Mouse (Mus musculus) liver, adult 2 months (tissue): ENCODE data around the gene Gm10160. TPM values are rescaled to one million over a fixed set of nuclear protein-coding genes. Genes with fewer than 3 reads are reported as not detected.
"Not testable (repeated sequence)": the region's sequence is repeated elsewhere in the genome, so short reads cannot be mapped to it uniquely, and the experiment has no call there.

Experiments used
- DNase-seq: peaks from one replicate; pipeline ENCODE4 v3.0.0-alpha.2; 2011; ENCODE audit warnings: low read depth, low spot score; ENCODE audit errors: extremely low read depth
- H3K27ac ChIP-seq: fragments of 200-500 bp; replicated peaks from 2 replicates; pipeline ENCODE4 v1.5.1; 2012; ENCODE audit warnings: low read depth, mild to moderate bottlenecking, control low read depth, inconsistent platforms, low read length; ENCODE audit not compliant: insufficient read depth
- H3K27me3 ChIP-seq: fragments of 200-500 bp; 2 replicates; pipeline ENCODE4 v1.6.1; 2012; ENCODE audit warnings: mild to moderate bottlenecking, moderate library complexity, low read length, inconsistent platforms; ENCODE audit not compliant: control insufficient read depth, insufficient read depth
- H3K36me3 ChIP-seq: fragments of 200-500 bp; 2 replicates; pipeline ENCODE4 v1.6.1; 2012; ENCODE audit warnings: low read length, inconsistent platforms; ENCODE audit not compliant: control insufficient read depth, insufficient read depth
- H3K4me1 ChIP-seq: fragments of 200-500 bp; 2 replicates; pipeline ENCODE4 v1.6.1; 2011; ENCODE audit warnings: low read length; ENCODE audit not compliant: control insufficient read depth, insufficient read depth
- H3K4me3 ChIP-seq: fragments of 200-500 bp; 2 replicates; pipeline ENCODE4 v1.5.1; 2011; ENCODE audit warnings: low read depth, mild to moderate bottlenecking, control low read depth, low read length, moderate library complexity; ENCODE audit not compliant: insufficient read depth
- H3K79me2 ChIP-seq: fragments of 200-500 bp; 2 replicates; pipeline ENCODE4 v1.6.1; 2012; ENCODE audit warnings: inconsistent platforms, mild to moderate bottlenecking, low read length, moderate library complexity; ENCODE audit not compliant: control insufficient read depth, insufficient read depth
- H3K9ac ChIP-seq: fragments of 200-500 bp; 2 replicates; pipeline ENCODE4 v1.6.1; 2012; ENCODE audit warnings: low read depth, mild to moderate bottlenecking, control low read depth, inconsistent platforms, low read length
- CTCF ChIP-seq: fragments of 200-500 bp; IDR thresholded peaks from 2 replicates; pipeline ENCODE4 v1.5.1; 2011; ENCODE audit warnings: low read depth, low read length, control low read depth
- POLR2A ChIP-seq: fragments of 200-500 bp; IDR thresholded peaks from 2 replicates; pipeline ENCODE4 v1.6.1; 2011; ENCODE audit warnings: low read length, control low read depth; ENCODE audit not compliant: insufficient read depth; ENCODE audit errors: extremely low read depth
- WGBS: fragments of 180-500 bp; shearing (Covaris S2); methylation state at CpG from one replicate; pipeline ENCODE4 v1.1.7; 2018; 5-methylcytosine and 5-hydroxymethylcytosine counted together
- polyA plus RNA-seq: library from polyadenylated mRNA; depleted of rRNA; stranded (reverse); fragments of >200 nt; gene quantifications from 2 replicates; pipeline ENCODE4 v1.2.3, GENCODE M21; 2012
- total RNA-seq: library from RNA; depleted of rRNA; stranded (reverse); fragments of >200 nt; gene quantifications from 2 replicates; pipeline ENCODE4 v1.2.3, GENCODE M21; 2014

Gm10160 gene
- total and polyA plus RNA-seq, 2 experiments: not detected

DNA sequence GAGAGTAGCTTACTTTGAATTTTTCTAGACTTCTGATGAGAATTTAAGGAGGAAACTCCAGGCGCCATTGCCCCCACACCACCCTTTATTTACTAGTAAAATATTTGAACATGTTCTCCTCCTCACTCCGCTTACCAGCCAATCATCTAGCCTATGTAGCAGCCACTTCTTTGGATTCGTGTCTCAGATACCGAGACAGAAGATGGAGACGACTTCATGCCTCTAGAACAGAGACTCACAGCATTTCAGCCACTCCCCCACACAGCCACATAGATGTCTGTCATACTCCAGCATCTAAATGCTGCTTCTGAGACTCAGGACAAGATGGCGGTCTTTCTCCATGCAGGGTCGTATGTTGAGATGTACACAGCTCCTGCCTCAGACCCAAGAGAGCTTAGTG is 13.5 kb downstream of the Gm10160 start:
- Histone ChIP-seq H3K4me1 (peaks cover 5% of the 10 kb centered on the region; the same call in 1 of the 2 replicates), H3K79me2 (no peaks in the 10 kb centered on the region), H3K27me3 (no peaks in the 10 kb centered on the region), H3K27ac (no peak overlapping the region), H3K36me3 (no peaks in the 10 kb centered on the region), H3K9ac (no peak overlapping the region), H3K4me3 (no peak overlapping the region)
- 81% methylated on average over 7 of the region's 7 CpGs for WGBS
- TF ChIP-seq POLR2A: no peak
- no peak for TF ChIP-seq CTCF
- DNase-seq: no peak

DNA sequence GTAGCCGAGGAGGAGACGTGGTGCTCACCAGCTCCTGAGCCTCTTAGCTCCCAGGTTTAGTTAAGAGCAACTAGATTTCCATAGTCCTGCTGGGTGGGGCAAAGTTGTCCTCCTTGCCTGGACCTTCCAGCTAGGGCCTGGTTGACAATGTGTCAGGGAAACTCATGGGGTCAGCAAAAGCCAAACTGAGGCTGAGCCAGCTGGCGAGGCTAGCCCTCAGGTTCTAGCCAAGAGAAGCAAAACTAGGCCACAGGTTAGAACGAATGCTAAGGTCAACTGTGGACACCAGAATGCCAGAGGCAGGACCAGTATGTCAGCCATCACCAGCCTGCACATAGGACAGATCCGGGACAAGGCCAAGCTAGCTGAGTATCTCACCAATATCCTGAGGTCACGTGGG is 14.2 kb downstream of the Gm10160 start:
- Histone ChIP-seq H3K27ac (no peak overlapping the region), H3K4me1 (peaks cover 5% of the 10 kb centered on the region; the same call in 1 of the 2 replicates), H3K4me3 (no peak overlapping the region), H3K9ac (no peak overlapping the region), H3K36me3 (no peaks in the 10 kb centered on the region), H3K27me3 (no peaks in the 10 kb centered on the region), H3K79me2 (no peaks in the 10 kb centered on the region)
- TF ChIP-seq POLR2A: no peak
- DNase-seq: peak; percentile 82
- WGBS: 38% methylated on average over 6 of the region's 6 CpGs

DNA sequence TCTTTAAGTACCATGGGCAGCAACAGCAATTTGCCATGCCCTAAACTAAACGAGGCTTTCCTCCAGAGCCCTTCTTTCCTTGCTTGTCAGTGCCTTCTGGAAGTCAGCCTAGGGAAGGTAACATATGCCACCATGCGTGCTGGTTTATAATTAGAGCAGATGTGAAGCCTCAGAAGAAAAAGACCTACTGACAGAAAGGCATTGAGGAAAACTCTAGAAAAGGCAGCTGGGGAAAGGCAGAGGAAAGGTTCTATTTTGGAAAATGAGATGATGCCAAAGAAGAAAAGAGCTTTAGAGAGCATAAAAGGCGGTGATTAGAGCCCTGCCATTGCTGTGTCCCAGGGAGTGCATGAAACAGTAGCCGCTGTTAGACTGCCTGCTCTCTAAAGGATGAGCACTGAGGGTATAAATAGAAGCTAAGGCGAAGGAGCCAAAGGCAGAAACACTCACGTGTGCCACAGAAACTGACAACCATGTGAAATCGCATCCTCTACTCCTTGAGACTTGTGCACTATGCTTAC is 14.9 kb downstream of the Gm10160 start:
- TF ChIP-seq POLR2A (no peak), CTCF (no peak)
- no peak for DNase-seq
- 81% methylated on average over 7 of the region's 7 CpGs for WGBS
- no peak overlapping the region for H3K4me3 ChIP-seq
- no peak overlapping the region for H3K9ac ChIP-seq
- H3K27ac ChIP-seq: no peak overlapping the region
- H3K27me3 ChIP-seq: no peaks in the 10 kb centered on the region
- no peaks in the 10 kb centered on the region for H3K79me2 ChIP-seq
- H3K4me1 ChIP-seq: peaks cover 5% of the 10 kb centered on the region; the same call in 1 of the 2 replicates
- H3K36me3 ChIP-seq: no peaks in the 10 kb centered on the region

DNA sequence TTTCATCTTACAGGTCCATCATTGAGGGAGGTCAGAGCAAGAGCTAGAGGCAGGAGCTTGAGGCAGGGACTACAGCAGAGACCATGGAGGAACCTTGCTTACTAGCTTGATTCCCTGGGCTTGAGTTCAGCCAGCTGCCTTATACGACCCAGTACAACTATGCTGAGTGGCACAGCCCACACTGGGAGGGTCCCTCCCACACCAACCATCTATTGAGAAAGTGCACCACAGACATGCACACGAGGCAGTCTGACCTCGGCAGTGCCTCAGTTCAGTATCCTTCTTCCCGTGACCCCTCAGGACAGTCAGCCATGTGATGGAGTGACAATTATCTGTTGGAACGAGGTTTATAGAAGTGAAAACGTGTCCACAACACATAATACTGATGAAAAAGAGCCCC is 15.8 kb downstream of the Gm10160 start:
- 70% methylated on average over 6 of the region's 6 CpGs for WGBS
- no peaks in the 10 kb centered on the region for H3K36me3 ChIP-seq
- H3K27ac ChIP-seq: no peak overlapping the region
- no peak overlapping the region for H3K9ac ChIP-seq
- H3K79me2 ChIP-seq: no peaks in the 10 kb centered on the region
- no peaks in the 10 kb centered on the region for H3K27me3 ChIP-seq
- no peak overlapping the region for H3K4me3 ChIP-seq
- peaks cover 5% of the 10 kb centered on the region; the same call in 1 of the 2 replicates for H3K4me1 ChIP-seq
- no peak for TF ChIP-seq CTCF
- TF ChIP-seq POLR2A: no peak
- DNase-seq: no peak

DNA sequence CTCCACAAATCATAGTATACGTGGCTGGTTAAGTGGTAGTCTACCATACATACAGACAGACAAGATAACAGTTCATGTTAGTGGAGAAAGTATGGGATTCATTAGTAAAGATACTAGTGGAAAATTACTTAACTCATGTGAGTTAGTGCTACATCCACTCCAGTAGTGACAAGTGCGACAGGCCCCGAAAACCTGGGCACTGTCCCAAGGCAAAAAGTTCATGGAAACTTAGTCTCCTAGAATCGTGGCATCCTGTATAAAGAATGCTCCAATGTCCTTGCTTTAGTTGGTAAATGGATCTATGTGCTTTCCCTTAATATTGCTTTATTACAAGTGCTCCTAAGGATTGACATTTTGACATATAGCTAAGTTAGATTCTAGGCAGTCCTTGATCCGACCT is 17.8 kb downstream of the Gm10160 start:
- WGBS: 84% methylated on average over 5 of the region's 5 CpGs
- not testable (repeated sequence) for H3K36me3 ChIP-seq, H3K4me3 ChIP-seq, H3K79me2 ChIP-seq, H3K4me1 ChIP-seq, H3K9ac ChIP-seq, DNase-seq, H3K27ac ChIP-seq, H3K27me3 ChIP-seq

DNA sequence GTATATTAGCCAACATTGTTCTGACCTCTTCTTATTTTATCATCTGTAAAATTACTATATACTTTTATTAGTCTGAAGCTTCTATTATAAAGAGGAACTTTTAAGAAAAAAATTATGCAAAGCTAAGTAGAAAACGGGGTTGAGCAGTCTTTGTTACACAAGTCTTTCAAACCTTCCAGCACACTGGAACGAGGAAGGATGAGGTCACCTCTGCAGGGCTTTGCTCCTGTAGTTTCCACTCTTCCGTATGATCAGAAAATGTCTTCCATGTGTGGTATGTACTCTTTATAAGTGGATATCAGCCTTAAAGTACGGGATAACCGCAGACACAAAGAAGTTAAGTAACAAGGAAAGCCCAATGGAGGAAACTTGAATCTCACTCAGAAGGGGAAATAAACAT is 20.2 kb downstream of the Gm10160 start:
- H3K4me3 ChIP-seq: no peak overlapping the region
- H3K27me3 ChIP-seq: no peaks in the 10 kb centered on the region
- H3K9ac ChIP-seq: no peak overlapping the region
- no peaks in the 10 kb centered on the region for H3K79me2 ChIP-seq
- H3K36me3 ChIP-seq: no peaks in the 10 kb centered on the region
- no peaks in the 10 kb centered on the region for H3K4me1 ChIP-seq
- 90% methylated on average over 5 of the region's 5 CpGs for WGBS
- no peak for TF ChIP-seq POLR2A
- no peak for TF ChIP-seq CTCF
- DNase-seq: no peak
- H3K27ac ChIP-seq: no peak overlapping the region
